Mouse (Mus musculus): ENCODE results near the gene Glis1. TPM values are rescaled to one million over a fixed set of nuclear protein-coding genes. Genes with fewer than 3 reads are reported as not detected.

Glis1 gene
- polyA plus RNA-seq, 1 experiment from 2014 or later = 0.49 TPM

- Histone ChIP-seq H3K27ac (no peak overlapping the region), H3K4me3 (replicated peaks) (no peak overlapping the region), H3K36me3 (no peaks in the 10 kb centered on the region), H3K27me3 (replicated peaks) (no peaks in the 10 kb centered on the region), H3K4me2 (no peak overlapping the region), H3K9ac (no peak overlapping the region), H3K9me3 (no peaks in the 10 kb centered on the region), H3K4me1 (no peaks in the 10 kb centered on the region)
- WGBS = 53% methylated on average over 9 of the region's 9 CpGs
- no peak for ATAC-seq (ENCODE audit: insufficient read depth, low FRiP score, low read depth)
These were observed 246.9 kb downstream of the Glis1 start for GRCm38 (mm10) chr4:107681099-107681849.

- Histone ChIP-seq H3K27ac (no peak overlapping the region), H3K4me1 (no peaks in the 10 kb centered on the region), H3K27me3 (replicated peaks) (no peaks in the 10 kb centered on the region), H3K36me3 (no peaks in the 10 kb centered on the region), H3K4me2 (no peak overlapping the region), H3K9ac (no peak overlapping the region), H3K9me3 (no peaks in the 10 kb centered on the region), H3K4me3 (replicated peaks) (no peak overlapping the region)
- 87% methylated on average over 37 of the region's 37 CpGs for WGBS
- ATAC-seq (ENCODE audit: insufficient read depth, low FRiP score, low read depth) = no peak
These were observed 248.8 kb downstream of the Glis1 start for GRCm38 (mm10) chr4:107683006-107683756.

DNA sequence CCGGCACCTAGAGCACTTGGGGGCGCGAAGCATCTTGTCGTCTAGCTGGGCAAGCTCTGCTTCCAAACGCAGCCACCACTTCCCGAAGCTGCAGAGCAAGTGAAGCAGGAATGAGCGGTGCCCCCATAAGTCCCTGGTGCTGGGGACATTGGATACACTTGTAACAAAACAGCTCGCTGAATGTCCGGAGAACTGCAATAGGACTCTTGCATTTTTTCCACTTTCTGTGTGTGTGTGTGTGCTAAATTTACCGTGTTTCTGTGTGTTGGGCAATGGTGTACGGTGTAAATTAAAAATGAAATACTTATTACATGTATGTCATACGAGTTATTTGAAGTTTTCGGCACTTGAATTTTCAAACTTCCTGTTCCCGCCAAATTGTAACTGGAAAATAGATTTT is 249.7 kb downstream of the Glis1 start, which contains the start of gene Dmrtb1:
TSS of gene Dmrtb1 (minus strand) at position 101 of the 400 bp plus-strand sequence.
- Histone ChIP-seq H3K9ac (no peak within 1 kb of the TSS), H3K4me3 (replicated peaks) (no peak within 1 kb of the TSS), H3K36me3 (no peaks in the 10 kb centered on the region), H3K27ac (no peak within 1 kb of the TSS), H3K9me3 (no peaks in the 10 kb centered on the region), H3K4me2 (no peak within 1 kb of the TSS), H3K4me1 (no peaks in the 10 kb centered on the region), H3K27me3 (replicated peaks) (no peaks in the 10 kb centered on the region)
- ATAC-seq (ENCODE audit: insufficient read depth, low FRiP score, low read depth) = no peak
- 90% methylated on average over 14 of the region's 14 CpGs for WGBS

Small RNA genes lying within 50 kb of the gene (microRNA-seq; reads per million reads assigned to microRNA genes)
- gene Gm24804 = not detected

Other genes with a start within 250 kb of the Glis1 start
- gene Ldlrad1, start 225.4 kb upstream of the Glis1 start, polyA plus RNA-seq (2015; fragmentation: Nextera tagmentation; extraction: Ambion mirVana) = not detected in 2 replicates
- gene Lrrc42, start 181.1 kb upstream of the Glis1 start, polyA plus RNA-seq (2015; fragmentation: Nextera tagmentation; extraction: Ambion mirVana) = 54.4 TPM in 2 replicates
- gene Hspb11, start 181.0 kb upstream of the Glis1 start, polyA plus RNA-seq (2015; fragmentation: Nextera tagmentation; extraction: Ambion mirVana) = 32.3 and 34.4 TPM in 2 replicates
- gene Dio1, start 127.4 kb upstream of the Glis1 start, polyA plus RNA-seq (2015; fragmentation: Nextera tagmentation; extraction: Ambion mirVana) = 0.31 and 0.57 TPM in 2 replicates
- 58.2 and 59.1 TPM in 2 replicates for gene Yipf1, start 120.2 kb upstream of the Glis1 start, polyA plus RNA-seq (2015; fragmentation: Nextera tagmentation; extraction: Ambion mirVana)
- gene Ndc1, start 66.8 kb upstream of the Glis1 start, polyA plus RNA-seq (2015; fragmentation: Nextera tagmentation; extraction: Ambion mirVana) = 26.2 and 30.2 TPM in 2 replicates
- 0.10 TPM in 1 of 2 replicates, not detected in the other for gene Dmrtb1, start 249.6 kb downstream of the Glis1 start, polyA plus RNA-seq (2015; fragmentation: Nextera tagmentation; extraction: Ambion mirVana)

Measured in stomach, embryonic 15.5 days (tissue).